Mouse (Mus musculus) limb, embryonic 14.5 days (tissue): ENCODE data around the gene Lrrc9. TPM values are rescaled to one million over a fixed set of nuclear protein-coding genes. Genes with fewer than 3 reads are reported as not detected.
A peak's percentile ranks its signal among the peaks of the same experiment; 100 is the strongest.

Experiments
- ATAC-seq: fragments of 200-750 bp; cut with Nextera tagmentation; 2 replicates; pipeline ENCODE4 v1.8.0; 2017; ENCODE audit warnings: low read depth, moderate number of reproducible peaks, moderate TSS enrichment; ENCODE audit not compliant: low FRiP score
- DNase-seq: peaks from one replicate; pipeline ENCODE4 v3.0.0-alpha.2; 2015; ENCODE audit warnings: low spot score
- H3K27ac ChIP-seq: fragments of 300-500 bp; sonication (generic); replicated peaks from 2 replicates; pipeline ENCODE4 v1.5.1; 2014; ENCODE audit warnings: low read depth, mild to moderate bottlenecking, low read length, moderate library complexity, mixed read lengths
- H3K27me3 ChIP-seq: fragments of 300-500 bp; sonication (generic); 2 replicates; pipeline ENCODE4 v1.6.1; 2014; ENCODE audit warnings: low read length, mixed read lengths; ENCODE audit not compliant: control insufficient read depth, insufficient read depth
- H3K36me3 ChIP-seq: fragments of 300-500 bp; sonication (generic); 2 replicates; pipeline ENCODE4 v1.6.1; 2014; ENCODE audit warnings: mild to moderate bottlenecking, low read length, moderate library complexity, mixed read lengths; ENCODE audit not compliant: control insufficient read depth, insufficient read depth
- H3K4me1 ChIP-seq: fragments of 300-500 bp; sonication (generic); 2 replicates; pipeline ENCODE4 v1.6.1; 2014; ENCODE audit warnings: antibody characterized with exemption, low read length, mixed read lengths; ENCODE audit not compliant: control insufficient read depth, insufficient read depth
- H3K4me2 ChIP-seq: fragments of 300-500 bp; sonication (generic); replicated peaks from 2 replicates; pipeline ENCODE4 v1.6.1; 2014; ENCODE audit warnings: low read depth, mild to moderate bottlenecking, low read length, moderate library complexity; ENCODE audit not compliant: severe bottlenecking
- H3K4me3 ChIP-seq: fragments of 300-500 bp; sonication (generic); replicated peaks from 2 replicates; pipeline ENCODE4 v1.5.1; 2014; ENCODE audit warnings: low read length
- H3K9ac ChIP-seq: fragments of 300-500 bp; sonication (generic); 2 replicates; pipeline ENCODE4 v1.6.1; 2014; ENCODE audit warnings: mild to moderate bottlenecking, low read depth, low read length, moderate library complexity; ENCODE audit not compliant: severe bottlenecking
- H3K9me3 ChIP-seq: fragments of 300-500 bp; sonication (generic); 2 replicates; pipeline ENCODE4 v1.6.1; 2016; ENCODE audit warnings: low read length; ENCODE audit not compliant: control insufficient read depth
- POLR2A ChIP-seq: fragments of 200-500 bp; IDR thresholded peaks from 2 replicates; pipeline ENCODE4 v1.8.0; 2012; ENCODE audit warnings: inconsistent platforms, mild to moderate bottlenecking, moderate library complexity, borderline replicate concordance; ENCODE audit not compliant: insufficient read depth, insufficient read length; ENCODE audit errors: extremely low read depth
- WGBS: fragments of 180-500 bp; shearing (Covaris S2); extraction: QIAGEN DNeasy Blood & Tissue Kit; methylation state at CpG from one replicate; pipeline ENCODE4 v1.1.7; 2014; 5-methylcytosine and 5-hydroxymethylcytosine counted together
- polyA plus RNA-seq, 2 experiments: library from polyadenylated mRNA; depleted of rRNA in 1 of 2; stranded (reverse) in 1 of 2; unstranded in 1 of 2; fragments of >200 nt; fragmentation: Nextera tagmentation in 1 of 2; extraction: Ambion mirVana in 1 of 2; gene quantifications; 2 replicates each; pipeline versions ENCODE4 v1.2.1 to v1.2.3; 2012 to 2014

Lrrc9 gene
- polyA plus RNA-seq, 2 experiments = 0.10 to 0.30 TPM

DNA sequence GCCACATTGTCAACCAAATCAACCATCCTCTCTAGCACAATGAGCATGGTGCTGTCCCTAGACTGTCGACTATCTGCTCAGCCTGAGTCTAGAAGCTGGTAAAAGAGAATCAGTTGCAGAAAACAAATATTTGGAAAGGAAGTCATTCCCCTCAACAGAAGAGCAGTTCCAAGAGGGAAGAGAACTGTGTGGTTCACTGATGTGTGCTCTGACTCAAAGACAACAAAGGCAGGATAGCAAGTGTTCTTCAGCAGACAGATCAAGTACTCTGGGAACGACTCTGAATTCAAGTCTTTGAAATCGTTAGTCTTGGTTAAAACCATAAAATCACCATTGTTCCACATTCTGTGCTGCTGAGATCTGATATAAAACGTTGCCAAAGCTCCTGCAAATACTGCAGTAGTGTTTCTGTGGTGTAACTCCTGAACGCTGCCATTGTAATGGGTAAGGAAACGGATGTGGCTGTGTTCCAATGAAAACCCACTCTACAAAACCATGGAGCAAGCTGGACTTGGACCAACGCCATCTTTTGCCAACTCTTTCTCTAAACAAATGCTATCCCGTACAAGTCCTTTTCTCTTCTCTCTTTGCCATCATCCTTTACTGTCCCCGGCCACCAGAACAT, 8.3 kb upstream of the Lrrc9 start:
- Histone ChIP-seq H3K9me3 (no peaks in the 10 kb centered on the region), H3K36me3 (no peaks in the 10 kb centered on the region), H3K9ac (no peak overlapping the region), H3K4me3 (no peak overlapping the region), H3K27ac (no peak overlapping the region), H3K4me1 (no peaks in the 10 kb centered on the region), H3K4me2 (no peak overlapping the region), H3K27me3 (no peaks in the 10 kb centered on the region)
- no peak for TF ChIP-seq POLR2A
- peak; percentile 35 for DNase-seq
- no peak for ATAC-seq
- 68% methylated on average over 9 of the region's 9 CpGs for WGBS

DNA sequence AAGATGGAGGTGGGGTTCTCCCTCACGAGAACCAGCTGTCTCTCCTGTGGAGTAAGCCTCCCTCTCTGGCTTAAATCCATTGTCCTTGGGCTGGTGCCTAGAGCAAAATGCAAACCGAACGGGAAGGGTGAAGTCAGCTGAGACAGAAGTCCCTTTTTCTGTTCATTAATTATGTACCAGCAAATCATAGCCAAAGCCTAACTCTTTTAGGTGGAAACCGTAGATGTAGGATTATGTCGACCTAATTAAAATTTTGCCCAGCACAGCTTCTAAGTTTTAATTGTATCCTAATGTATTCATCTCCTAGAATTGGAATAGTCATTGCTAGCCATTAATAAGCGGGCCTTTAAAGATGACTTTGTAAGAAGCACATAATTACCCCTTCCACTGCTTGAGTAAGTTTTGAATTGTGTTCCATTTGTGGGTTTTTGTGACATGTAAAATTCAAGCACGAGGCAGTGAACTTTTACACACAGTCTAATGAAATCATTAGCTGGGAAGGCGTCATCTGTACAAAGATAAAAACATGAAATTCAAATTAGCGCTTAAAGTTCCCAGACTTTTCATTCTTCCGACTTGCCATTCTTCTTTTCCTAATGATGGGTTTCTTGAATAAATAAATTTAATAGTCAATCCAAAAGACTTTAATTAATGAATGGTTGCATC, 3.9 kb upstream of the Lrrc9 start:
- H3K4me1 ChIP-seq = peaks cover 8% of the 10 kb centered on the region; the same call in 1 of the 2 replicates
- no peak overlapping the region for H3K9ac ChIP-seq
- H3K9me3 ChIP-seq = no peaks in the 10 kb centered on the region
- no peaks in the 10 kb centered on the region for H3K27me3 ChIP-seq
- no peak overlapping the region for H3K4me3 ChIP-seq
- no peak for TF ChIP-seq POLR2A
- no peak overlapping the region for H3K27ac ChIP-seq
- H3K36me3 ChIP-seq = no peaks in the 10 kb centered on the region
- no peak for ATAC-seq
- 68% methylated on average over 10 of the region's 10 CpGs for WGBS
- no peak overlapping the region for H3K4me2 ChIP-seq
- DNase-seq = no peak

DNA sequence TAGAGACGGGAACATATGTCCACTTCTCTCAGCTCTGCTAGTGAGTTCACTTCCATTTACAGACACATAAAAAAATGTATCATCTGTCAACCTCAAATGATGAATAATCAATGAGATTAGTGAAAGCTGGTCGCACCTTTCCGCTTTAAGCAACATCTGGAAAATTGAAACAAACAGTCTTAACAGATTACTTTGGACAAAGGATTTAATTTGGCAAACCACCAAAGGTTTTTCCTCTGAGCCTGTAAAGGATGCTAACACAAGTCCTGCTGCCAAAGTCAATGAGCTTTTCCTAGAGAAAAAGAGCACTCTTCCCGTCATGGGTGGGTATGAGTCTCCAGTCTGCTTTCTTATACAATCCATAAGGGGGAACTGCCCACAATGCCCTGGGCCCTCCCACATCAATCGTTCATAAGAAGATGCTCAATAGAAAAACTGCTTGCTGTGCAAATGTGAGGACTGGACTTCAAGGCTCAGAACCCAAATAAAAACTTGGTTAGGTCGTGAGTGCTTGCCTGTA, 2.6 kb upstream of the Lrrc9 start:
- DNase-seq = no peak
- Histone ChIP-seq H3K4me1 (peaks cover 8% of the 10 kb centered on the region; the same call in 1 of the 2 replicates), H3K4me3 (no peak overlapping the region), H3K9me3 (no peaks in the 10 kb centered on the region), H3K4me2 (no peak overlapping the region), H3K36me3 (no peaks in the 10 kb centered on the region), H3K9ac (no peak overlapping the region), H3K27me3 (no peaks in the 10 kb centered on the region), H3K27ac (no peak overlapping the region)
- no peak for ATAC-seq
- TF ChIP-seq POLR2A = no peak
- 66% methylated on average over 6 of the region's 6 CpGs for WGBS

DNA sequence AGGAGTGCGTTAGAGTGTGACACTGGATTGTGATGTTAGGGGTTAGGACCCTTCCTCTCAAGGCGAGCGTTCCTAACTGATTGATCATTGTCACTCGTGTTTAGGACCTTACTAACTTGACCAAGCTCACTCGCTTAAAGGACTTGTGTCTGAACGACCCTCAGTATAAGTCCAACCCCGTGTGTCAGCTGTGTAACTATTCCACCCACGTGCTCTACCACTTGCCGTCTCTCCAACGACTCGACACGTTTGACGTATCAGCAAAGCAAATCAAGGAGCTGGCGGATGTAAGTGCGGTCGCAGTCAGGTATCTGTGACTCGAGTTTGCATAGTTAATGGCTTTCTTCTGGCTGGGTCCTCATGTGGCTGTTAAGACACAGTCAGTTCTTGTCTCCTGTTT, 12.3 kb downstream of the Lrrc9 start:
- Histone ChIP-seq H3K27ac (no peak overlapping the region), H3K4me1 (no peaks in the 10 kb centered on the region), H3K4me3 (no peak overlapping the region), H3K9me3 (no peaks in the 10 kb centered on the region), H3K4me2 (no peak overlapping the region), H3K9ac (no peak overlapping the region), H3K36me3 (no peaks in the 10 kb centered on the region), H3K27me3 (no peaks in the 10 kb centered on the region)
- WGBS = 82% methylated on average over 17 of the region's 17 CpGs
- no peak for ATAC-seq
- no peak for DNase-seq
- TF ChIP-seq POLR2A = no peak

DNA sequence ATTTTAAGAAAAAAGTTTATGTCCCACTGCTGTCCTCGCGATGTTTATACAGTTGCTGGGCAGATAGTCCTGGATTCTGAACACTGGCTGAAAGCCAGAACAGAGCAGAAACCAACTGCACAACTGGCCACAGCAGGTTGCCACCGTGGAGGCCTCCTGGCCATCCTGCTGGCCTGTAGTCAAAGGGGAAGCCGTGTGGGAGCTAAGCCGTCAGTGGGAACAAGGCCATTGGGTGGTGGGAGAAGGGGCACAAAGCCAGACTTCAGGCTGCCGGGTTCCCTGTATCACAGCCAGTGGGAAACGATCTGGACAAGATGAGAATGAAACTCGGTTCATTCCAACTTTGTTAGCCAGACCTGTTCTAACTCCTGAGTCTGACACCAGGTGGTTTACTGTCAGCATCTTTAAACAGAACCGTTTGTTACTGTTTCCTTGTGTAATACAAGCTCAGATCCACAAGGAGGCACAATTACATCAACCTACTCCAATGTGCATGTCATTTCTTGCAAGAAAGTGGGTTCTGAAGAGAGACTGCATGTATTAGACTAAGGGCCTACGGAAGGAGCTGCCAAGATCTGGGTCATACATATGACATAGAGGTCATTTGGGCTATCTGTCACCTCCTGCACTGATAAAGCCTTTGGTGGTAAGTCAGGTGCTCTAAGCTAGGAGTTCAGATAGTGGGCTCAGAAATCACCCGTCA, 19.7 kb downstream of the Lrrc9 start:
- H3K4me3 ChIP-seq = no peak overlapping the region

More for the DNA sequence above, 19.7 kb downstream of the Lrrc9 start:
- no peaks in the 10 kb centered on the region for H3K27me3 ChIP-seq
- no peak overlapping the region for H3K4me2 ChIP-seq
- no peak overlapping the region for H3K27ac ChIP-seq
- DNase-seq (peak; percentile 33), ATAC-seq (no peak)
- 56% methylated on average over 11 of the region's 11 CpGs for WGBS
- H3K9ac ChIP-seq = no peak overlapping the region
- no peaks in the 10 kb centered on the region for H3K4me1 ChIP-seq
- H3K9me3 ChIP-seq = no peaks in the 10 kb centered on the region
- TF ChIP-seq POLR2A = no peak
- H3K36me3 ChIP-seq = no peaks in the 10 kb centered on the region
